Mouse (Mus musculus): ENCODE measurements around the gene Abtb2. TPM values are rescaled to one million over a fixed set of nuclear protein-coding genes. Genes with fewer than 3 reads are reported as not detected.

The Abtb2 gene
- polyA plus RNA-seq, 1 experiment from 2014 or later = 10.8 TPM

GRCm38 (mm10) chr2:103586423-103586822, 20.3 kb downstream of the Abtb2 start:
- Histone ChIP-seq H3K36me3 (no peaks in the 10 kb centered on the region), H3K27ac (replicated peaks) (no peak overlapping the region), H3K9me3 (replicated peaks) (no peaks in the 10 kb centered on the region), H3K27me3 (replicated peaks) (no peaks in the 10 kb centered on the region), H3K4me3 (replicated peaks) (no peak overlapping the region), H3K4me2 (no peak overlapping the region), H3K9ac (replicated peaks) (no peak overlapping the region), H3K4me1 (peaks cover 16% of the 10 kb centered on the region)
- no peak for ATAC-seq (ENCODE audit: low FRiP score)
- WGBS = 70% methylated on average over 3 of the region's 3 CpGs

- ATAC-seq (ENCODE audit: low FRiP score) = no peak
- no peak overlapping the region for H3K27ac ChIP-seq (replicated peaks)
Observed at GRCm38 (mm10) chr2:103588776-103589175, 22.7 kb downstream of the Abtb2 start.

GRCm38 (mm10) chr2:103589400-103589799, 23.3 kb downstream of the Abtb2 start:
- H3K4me1 ChIP-seq = peaks cover 24% of the 10 kb centered on the region
- no peaks in the 10 kb centered on the region for H3K9me3 ChIP-seq (replicated peaks)
- no peak overlapping the region for H3K4me3 ChIP-seq (replicated peaks)
- H3K27ac ChIP-seq (replicated peaks) = no peak overlapping the region
- H3K36me3 ChIP-seq = no peaks in the 10 kb centered on the region
- no peak overlapping the region for H3K4me2 ChIP-seq
- ATAC-seq (ENCODE audit: low FRiP score) = no peak
- no peaks in the 10 kb centered on the region for H3K27me3 ChIP-seq (replicated peaks)
- 80% methylated on average over 4 of the region's 4 CpGs for WGBS
- H3K9ac ChIP-seq (replicated peaks) = no peak overlapping the region

More at GRCm38 (mm10) chr2:103588776-103589175, 22.7 kb downstream of the Abtb2 start:
- Histone ChIP-seq H3K4me2 (no peak overlapping the region), H3K27me3 (replicated peaks) (no peaks in the 10 kb centered on the region), H3K9me3 (replicated peaks) (no peaks in the 10 kb centered on the region), H3K36me3 (no peaks in the 10 kb centered on the region), H3K4me1 (peaks cover 24% of the 10 kb centered on the region), H3K9ac (replicated peaks) (no peak overlapping the region), H3K4me3 (replicated peaks) (no peak overlapping the region)
- 66% methylated on average over 5 of the region's 5 CpGs for WGBS

GRCm38 (mm10) chr2:103590645-103591044, 24.5 kb downstream of the Abtb2 start:
- H3K9me3 ChIP-seq (replicated peaks) = no peaks in the 10 kb centered on the region
- H3K4me2 ChIP-seq = no peak overlapping the region
- no peaks in the 10 kb centered on the region for H3K27me3 ChIP-seq (replicated peaks)
- no peak for ATAC-seq (ENCODE audit: low FRiP score)
- WGBS = 90% methylated on average over 7 of the region's 7 CpGs
- H3K27ac ChIP-seq (replicated peaks) = no peak overlapping the region
- no peak overlapping the region for H3K4me3 ChIP-seq (replicated peaks)
- no peak overlapping the region for H3K9ac ChIP-seq (replicated peaks)
- H3K4me1 ChIP-seq = peaks cover 32% of the 10 kb centered on the region
- no peaks in the 10 kb centered on the region for H3K36me3 ChIP-seq

- Histone ChIP-seq H3K27ac (replicated peaks) (peak overlapping the region; percentile 49), H3K9me3 (replicated peaks) (no peaks in the 10 kb centered on the region), H3K9ac (replicated peaks) (no peak overlapping the region), H3K4me2 (no peak overlapping the region), H3K4me3 (replicated peaks) (no peak overlapping the region), H3K4me1 (peaks cover 35% of the 10 kb centered on the region), H3K36me3 (no peaks in the 10 kb centered on the region), H3K27me3 (replicated peaks) (no peaks in the 10 kb centered on the region)
- WGBS = 43% methylated on average over 9 of the region's 9 CpGs
- peak; percentile 45; the same call in 1 of the 2 replicates for ATAC-seq (ENCODE audit: low FRiP score)
Observed at GRCm38 (mm10) chr2:103591742-103592590, 25.9 kb downstream of the Abtb2 start.

GRCm38 (mm10) chr2:103592591-103592929, 26.4 kb downstream of the Abtb2 start:
- Histone ChIP-seq H3K9ac (replicated peaks) (no peak overlapping the region), H3K36me3 (no peaks in the 10 kb centered on the region), H3K4me1 (peaks cover 35% of the 10 kb centered on the region), H3K9me3 (replicated peaks) (no peaks in the 10 kb centered on the region), H3K4me2 (no peak overlapping the region), H3K27me3 (replicated peaks) (no peaks in the 10 kb centered on the region), H3K27ac (replicated peaks) (peak overlapping the region; percentile 49), H3K4me3 (replicated peaks) (no peak overlapping the region)
- 79% methylated on average over 3 of the region's 3 CpGs for WGBS
- ATAC-seq (ENCODE audit: low FRiP score) = no peak

GRCm38 (mm10) chr2:103594592-103595011, 28.5 kb downstream of the Abtb2 start:
- Histone ChIP-seq H3K4me3 (replicated peaks) (no peak overlapping the region), H3K4me2 (no peak overlapping the region), H3K36me3 (no peaks in the 10 kb centered on the region), H3K27me3 (replicated peaks) (no peaks in the 10 kb centered on the region), H3K9ac (replicated peaks) (no peak overlapping the region), H3K4me1 (peaks cover 27% of the 10 kb centered on the region), H3K9me3 (replicated peaks) (no peaks in the 10 kb centered on the region), H3K27ac (replicated peaks) (no peak overlapping the region)
- ATAC-seq (ENCODE audit: low FRiP score) = no peak
- 84% methylated on average over 6 of the region's 6 CpGs for WGBS

- Histone ChIP-seq H3K4me1 (peaks cover 31% of the 10 kb centered on the region), H3K9me3 (replicated peaks) (no peaks in the 10 kb centered on the region), H3K27me3 (replicated peaks) (no peaks in the 10 kb centered on the region), H3K9ac (replicated peaks) (no peak overlapping the region), H3K36me3 (no peaks in the 10 kb centered on the region), H3K27ac (replicated peaks) (no peak overlapping the region), H3K4me2 (no peak overlapping the region), H3K4me3 (replicated peaks) (no peak overlapping the region)
- WGBS = 69% methylated on average over 5 of the region's 5 CpGs
- no peak for ATAC-seq (ENCODE audit: low FRiP score)
Observed at GRCm38 (mm10) chr2:103595028-103595651, 29.0 kb downstream of the Abtb2 start.

GRCm38 (mm10) chr2:103599296-103599695, 33.2 kb downstream of the Abtb2 start:
- no peak for ATAC-seq (ENCODE audit: low FRiP score)
- Histone ChIP-seq H3K9ac (replicated peaks) (no peak overlapping the region), H3K9me3 (replicated peaks) (no peaks in the 10 kb centered on the region)

GRCm38 (mm10) chr2:103600165-103600891, 34.2 kb downstream of the Abtb2 start:
- 44% methylated on average over 8 of the region's 8 CpGs for WGBS
- H3K4me2 ChIP-seq = no peak overlapping the region; the same call in 1 of the 2 replicates
- no peak overlapping the region for H3K4me3 ChIP-seq (replicated peaks)
- H3K27ac ChIP-seq (replicated peaks) = peak overlapping the region; percentile 35; the same call in 1 of the 2 replicates
- no peaks in the 10 kb centered on the region for H3K36me3 ChIP-seq
- H3K27me3 ChIP-seq (replicated peaks) = no peaks in the 10 kb centered on the region
- H3K9ac ChIP-seq (replicated peaks) = no peak overlapping the region
- no peaks in the 10 kb centered on the region for H3K9me3 ChIP-seq (replicated peaks)
- peak; percentile 46; the same call in 1 of the 2 replicates for ATAC-seq (ENCODE audit: low FRiP score)
- peaks cover 18% of the 10 kb centered on the region for H3K4me1 ChIP-seq

More at GRCm38 (mm10) chr2:103599296-103599695, 33.2 kb downstream of the Abtb2 start:
- Histone ChIP-seq H3K27me3 (replicated peaks) (no peaks in the 10 kb centered on the region), H3K36me3 (no peaks in the 10 kb centered on the region), H3K4me2 (no peak overlapping the region), H3K4me1 (peaks cover 26% of the 10 kb centered on the region), H3K27ac (replicated peaks) (no peak overlapping the region), H3K4me3 (replicated peaks) (no peak overlapping the region)
- WGBS = 100% methylated on average over 1 of the region's 1 CpGs

GRCm38 (mm10) chr2:103601126-103601525, 35.0 kb downstream of the Abtb2 start:
- peaks cover 17% of the 10 kb centered on the region for H3K4me1 ChIP-seq
- no peak for ATAC-seq (ENCODE audit: low FRiP score)
- no peak overlapping the region for H3K4me3 ChIP-seq (replicated peaks)
- H3K36me3 ChIP-seq = no peaks in the 10 kb centered on the region
- no peaks in the 10 kb centered on the region for H3K27me3 ChIP-seq (replicated peaks)
- WGBS = 79% methylated on average over 1 of the region's 1 CpGs
- no peak overlapping the region for H3K27ac ChIP-seq (replicated peaks)
- H3K4me2 ChIP-seq = no peak overlapping the region
- no peak overlapping the region for H3K9ac ChIP-seq (replicated peaks)
- H3K9me3 ChIP-seq (replicated peaks) = no peaks in the 10 kb centered on the region
